Mouse (Mus musculus): Measurements from ENCODE around the gene Dip2c. TPM values are rescaled to one million over a fixed set of nuclear protein-coding genes. Genes with fewer than 3 reads are reported as not detected.

Dip2c gene
- polyA plus RNA-seq, 1 experiment from 2014 or later, result 0.83 TPM

GRCm38 (mm10) chr13:9296285-9296684 lies 20.0 kb downstream of the Dip2c start:
- 75% methylated on average over 6 of the region's 6 CpGs for WGBS (ENCODE audit: insufficient replicate concordance)
- Histone ChIP-seq H3K9me3 (ENCODE audit: low read length) (no peaks in the 10 kb centered on the region), H3K36me3 (replicated peaks; ENCODE audit: insufficient read depth, low read length) (no peaks in the 10 kb centered on the region), H3K4me1 (ENCODE audit: insufficient read depth) (no peaks in the 10 kb centered on the region), H3K4me2 (ENCODE audit: low read depth, low read length) (no peak overlapping the region), H3K9ac (replicated peaks) (no peak overlapping the region), H3K4me3 (ENCODE audit: low read depth, low read length) (no peak overlapping the region), H3K27me3 (ENCODE audit: insufficient read depth, low read length) (no peaks in the 10 kb centered on the region), H3K27ac (ENCODE audit: low read depth) (no peak overlapping the region)
- ATAC-seq (no peak), DNase-seq (no peak)
- no peak for TF ChIP-seq EP300 (IDR thresholded peaks at IDR 0.05; ENCODE audit: low read depth)
- TF ChIP-seq CTCF (IDR thresholded peaks at IDR 0.05; ENCODE audit: low read depth), result no peak

- Histone ChIP-seq H3K9ac (replicated peaks) (no peak overlapping the region), H3K27ac (ENCODE audit: low read depth) (no peak overlapping the region), H3K27me3 (ENCODE audit: insufficient read depth, low read length) (no peaks in the 10 kb centered on the region), H3K36me3 (replicated peaks; ENCODE audit: insufficient read depth, low read length) (no peaks in the 10 kb centered on the region), H3K9me3 (ENCODE audit: low read length) (no peaks in the 10 kb centered on the region), H3K4me1 (ENCODE audit: insufficient read depth) (no peaks in the 10 kb centered on the region), H3K4me3 (ENCODE audit: low read depth, low read length) (no peak overlapping the region), H3K4me2 (ENCODE audit: low read depth, low read length) (no peak overlapping the region)
- ATAC-seq (no peak), DNase-seq (no peak)
- 62% methylated on average over 3 of the region's 3 CpGs for WGBS (ENCODE audit: insufficient replicate concordance)
- TF ChIP-seq CTCF (IDR thresholded peaks at IDR 0.05; ENCODE audit: low read depth), result no peak
- no peak for TF ChIP-seq EP300 (IDR thresholded peaks at IDR 0.05; ENCODE audit: low read depth)
These were observed 20.9 kb downstream of the Dip2c start for GRCm38 (mm10) chr13:9297266-9297665.

- DNase-seq, result no peak
- TF ChIP-seq CTCF (IDR thresholded peaks at IDR 0.05; ENCODE audit: low read depth), result no peak
- TF ChIP-seq EP300 (IDR thresholded peaks at IDR 0.05; ENCODE audit: low read depth), result no peak
- no peak for ATAC-seq
- Histone ChIP-seq H3K4me2 (ENCODE audit: low read depth, low read length) (no peak overlapping the region), H3K4me1 (ENCODE audit: insufficient read depth) (no peaks in the 10 kb centered on the region), H3K27me3 (ENCODE audit: insufficient read depth, low read length) (no peaks in the 10 kb centered on the region), H3K27ac (ENCODE audit: low read depth) (no peak overlapping the region), H3K4me3 (ENCODE audit: low read depth, low read length) (no peak overlapping the region), H3K9me3 (ENCODE audit: low read length) (no peaks in the 10 kb centered on the region), H3K9ac (replicated peaks) (no peak overlapping the region), H3K36me3 (replicated peaks; ENCODE audit: insufficient read depth, low read length) (no peaks in the 10 kb centered on the region)
- 63% methylated on average over 3 of the region's 3 CpGs for WGBS (ENCODE audit: insufficient replicate concordance)
These were observed 21.4 kb downstream of the Dip2c start for GRCm38 (mm10) chr13:9297689-9298088.

- no peak for TF ChIP-seq CTCF (IDR thresholded peaks at IDR 0.05; ENCODE audit: low read depth)
- TF ChIP-seq EP300 (IDR thresholded peaks at IDR 0.05; ENCODE audit: low read depth), result no peak
- H3K27me3 ChIP-seq (ENCODE audit: insufficient read depth, low read length), result no peaks in the 10 kb centered on the region
- no peaks in the 10 kb centered on the region for H3K4me1 ChIP-seq (ENCODE audit: insufficient read depth)
- H3K9ac ChIP-seq (replicated peaks), result no peak overlapping the region
- H3K36me3 ChIP-seq (replicated peaks; ENCODE audit: insufficient read depth, low read length), result no peaks in the 10 kb centered on the region
- no peak overlapping the region for H3K4me2 ChIP-seq (ENCODE audit: low read depth, low read length)
- 73% methylated on average over 2 of the region's 2 CpGs for WGBS (ENCODE audit: insufficient replicate concordance)
- H3K4me3 ChIP-seq (ENCODE audit: low read depth, low read length), result no peak overlapping the region
- DNase-seq (no peak), ATAC-seq (no peak)
- H3K27ac ChIP-seq (ENCODE audit: low read depth), result no peak overlapping the region
- H3K9me3 ChIP-seq (ENCODE audit: low read length), result no peaks in the 10 kb centered on the region
These were observed 23.3 kb downstream of the Dip2c start for GRCm38 (mm10) chr13:9299657-9300056.

GRCm38 (mm10) chr13:9308863-9309262 lies 32.5 kb downstream of the Dip2c start:
- peaks cover 3% of the 10 kb centered on the region for H3K4me1 ChIP-seq (ENCODE audit: insufficient read depth)
- H3K36me3 ChIP-seq (replicated peaks; ENCODE audit: insufficient read depth, low read length), result no peaks in the 10 kb centered on the region
- TF ChIP-seq EP300 (IDR thresholded peaks at IDR 0.05; ENCODE audit: low read depth) (no peak), CTCF (IDR thresholded peaks at IDR 0.05; ENCODE audit: low read depth) (no peak)
- H3K9me3 ChIP-seq (ENCODE audit: low read length), result no peaks in the 10 kb centered on the region
- H3K27ac ChIP-seq (ENCODE audit: low read depth), result no peak overlapping the region
- no peak overlapping the region for H3K4me2 ChIP-seq (ENCODE audit: low read depth, low read length)
- DNase-seq (no peak), ATAC-seq (no peak)
- H3K27me3 ChIP-seq (ENCODE audit: insufficient read depth, low read length), result no peaks in the 10 kb centered on the region
- no peak overlapping the region for H3K4me3 ChIP-seq (ENCODE audit: low read depth, low read length)
- WGBS (ENCODE audit: insufficient replicate concordance), result 76% methylated on average over 6 of the region's 6 CpGs
- no peak overlapping the region for H3K9ac ChIP-seq (replicated peaks)

GRCm38 (mm10) chr13:9310806-9311205 lies 34.5 kb downstream of the Dip2c start:
- Histone ChIP-seq H3K4me3 (ENCODE audit: low read depth, low read length) (no peak overlapping the region), H3K4me2 (ENCODE audit: low read depth, low read length) (no peak overlapping the region), H3K36me3 (replicated peaks; ENCODE audit: insufficient read depth, low read length) (no peaks in the 10 kb centered on the region), H3K4me1 (ENCODE audit: insufficient read depth) (peaks cover 3% of the 10 kb centered on the region), H3K9me3 (ENCODE audit: low read length) (no peaks in the 10 kb centered on the region), H3K27me3 (ENCODE audit: insufficient read depth, low read length) (no peaks in the 10 kb centered on the region), H3K9ac (replicated peaks) (no peak overlapping the region), H3K27ac (ENCODE audit: low read depth) (no peak overlapping the region)
- WGBS (ENCODE audit: insufficient replicate concordance), result 91% methylated on average over 1 of the region's 1 CpGs
- TF ChIP-seq CTCF (IDR thresholded peaks at IDR 0.05; ENCODE audit: low read depth), result no peak
- no peak for TF ChIP-seq EP300 (IDR thresholded peaks at IDR 0.05; ENCODE audit: low read depth)
- DNase-seq, result no peak
- ATAC-seq, result no peak

GRCm38 (mm10) chr13:9312916-9313315 lies 36.6 kb downstream of the Dip2c start:
- H3K9ac ChIP-seq (replicated peaks), result no peak overlapping the region
- ATAC-seq (peak; percentile 70), DNase-seq (no peak)
- H3K4me1 ChIP-seq (ENCODE audit: insufficient read depth), result peaks cover 3% of the 10 kb centered on the region
- H3K9me3 ChIP-seq (ENCODE audit: low read length), result no peaks in the 10 kb centered on the region
- H3K4me2 ChIP-seq (ENCODE audit: low read depth, low read length), result no peak overlapping the region
- H3K4me3 ChIP-seq (ENCODE audit: low read depth, low read length), result no peak overlapping the region
- no peaks in the 10 kb centered on the region for H3K36me3 ChIP-seq (replicated peaks; ENCODE audit: insufficient read depth, low read length)
- no peak overlapping the region for H3K27ac ChIP-seq (ENCODE audit: low read depth)
- no peaks in the 10 kb centered on the region for H3K27me3 ChIP-seq (ENCODE audit: insufficient read depth, low read length)
- TF ChIP-seq CTCF (IDR thresholded peaks at IDR 0.05; ENCODE audit: low read depth) (no peak), EP300 (IDR thresholded peaks at IDR 0.05; ENCODE audit: low read depth) (no peak)
